8 mouse cellular contexts compared by ENCODE assay signal in genomic region chr2:31950058-31950871, GRCm38 (mm10). TPM values are rescaled to one million over a fixed set of nuclear protein-coding genes. Genes with fewer than 3 reads are reported as not detected.
A peak's percentile ranks its signal among the peaks of the same experiment; 100 is the strongest.
DNase-seq lines count a peak whose midpoint lies in the region; ATAC-seq and TF ChIP-seq lines count a peak whose summit lies in the region.

Gene Aif1l (plus strand): TSS chr2:31950139.

- peak within 1 kb of the TSS; percentile 66 for H3K4me3 ChIP-seq in layer of hippocampus, adult 2 months
- H3K4me3 ChIP-seq in intestine, postnatal 0 days (ENCODE audit: low read depth, low read length) = peak within 1 kb of the TSS; percentile 56
- H3K4me3 ChIP-seq in liver, postnatal 0 days (ENCODE audit: low read depth, low read length) = peak within 1 kb of the TSS; percentile 44
- H3K4me3 ChIP-seq in neural tube, embryonic 11.5 days (ENCODE audit: low read depth, low read length) = peak within 1 kb of the TSS; percentile 64

- no peak for TF ChIP-seq EP300 in liver, postnatal 0 days (IDR thresholded peaks at IDR 0.05; ENCODE audit: low read depth)

- H3K9ac ChIP-seq in intestine, postnatal 0 days (ENCODE audit: low read depth, low read length) = peak within 1 kb of the TSS; percentile 46
- no peak within 1 kb of the TSS; the same call in 1 of the 2 replicates for H3K9ac ChIP-seq in liver, postnatal 0 days (replicated peaks)
- H3K9ac ChIP-seq in neural tube, embryonic 11.5 days (ENCODE audit: low read length) = peak within 1 kb of the TSS; percentile 72

- ATAC-seq in common myeloid progenitor, adult 5-6 weeks (replicated peaks; ENCODE audit: low read depth, poor library complexity, severe bottlenecking) = peak; percentile 80
- peak; percentile 76 for ATAC-seq in granulocyte monocyte progenitor cell, adult 5-6 weeks (replicated peaks; ENCODE audit: poor library complexity, severe bottlenecking)
- ATAC-seq in intestine, postnatal 0 days = peak; percentile 39; the same call in 1 of the 2 replicates
- peak; percentile 29; the same call in 1 of the 2 replicates for ATAC-seq in liver, postnatal 0 days
- ATAC-seq in neural tube, embryonic 11.5 days (ENCODE audit: insufficient read depth, low FRiP score, low TSS enrichment) = peak; percentile 63

- H3K27me3 ChIP-seq in intestine, postnatal 0 days (replicated peaks; ENCODE audit: control insufficient read depth, insufficient read depth, low read length) = peaks cover 15% of the 10 kb centered on the region; the same call in 1 of the 2 replicates
- peaks cover 34% of the 10 kb centered on the region for H3K27me3 ChIP-seq in liver, postnatal 0 days (ENCODE audit: insufficient read depth, low read length)
- 0 out of 2 replicates have a peak, but pooled peaks cover 3% of the 10 kb centered on the region for H3K27me3 ChIP-seq in neural tube, embryonic 11.5 days (ENCODE audit: control insufficient read depth, insufficient read depth, low read length)

- under 1% methylated on average over 65 of the region's 66 CpGs for WGBS in intestine, postnatal 0 days
- under 1% methylated on average over 57 of the region's 66 CpGs for WGBS in liver, postnatal 0 days (ENCODE audit: insufficient replicate concordance)
- WGBS in neural tube, embryonic 11.5 days = under 1% methylated on average over 58 of the region's 66 CpGs

- H3K9me3 ChIP-seq in intestine, postnatal 0 days (ENCODE audit: control insufficient read depth) = no peaks in the 10 kb centered on the region
- no peaks in the 10 kb centered on the region for H3K9me3 ChIP-seq in liver, postnatal 0 days (ENCODE audit: low read length)
- H3K9me3 ChIP-seq in neural tube, embryonic 11.5 days (ENCODE audit: control insufficient read depth, low read length) = no peaks in the 10 kb centered on the region

- H3K4me2 ChIP-seq in intestine, postnatal 0 days (replicated peaks; ENCODE audit: low read depth) = peak within 1 kb of the TSS; percentile 99
- H3K4me2 ChIP-seq in liver, postnatal 0 days (ENCODE audit: low read depth, low read length) = peak within 1 kb of the TSS; percentile 77
- peak within 1 kb of the TSS; percentile 96 for H3K4me2 ChIP-seq in neural tube, embryonic 11.5 days (ENCODE audit: low read depth)

- peak; percentile 75 for TF ChIP-seq CTCF in layer of hippocampus, adult 2 months (conservative IDR thresholded peaks at IDR 0.05)
- TF ChIP-seq CTCF in intestine, postnatal 0 days (IDR thresholded peaks at IDR 0.05; ENCODE audit: low read depth) = peak; percentile 65
- peak; percentile 46 for TF ChIP-seq CTCF in liver, postnatal 0 days (IDR thresholded peaks at IDR 0.05; ENCODE audit: low read depth)

- peak within 1 kb of the TSS; percentile 11; the same call in 1 of the 2 replicates for H3K27ac ChIP-seq in layer of hippocampus, adult 2 months
- no peak within 1 kb of the TSS for H3K27ac ChIP-seq in intestine, postnatal 0 days (ENCODE audit: low read depth, low read length)
- no peak within 1 kb of the TSS for H3K27ac ChIP-seq in liver, postnatal 0 days (ENCODE audit: low read depth)
- H3K27ac ChIP-seq in neural tube, embryonic 11.5 days (ENCODE audit: low read depth, low read length) = no peak within 1 kb of the TSS

- no peaks in the 10 kb centered on the region for H3K4me1 ChIP-seq in intestine, postnatal 0 days (replicated peaks; ENCODE audit: control insufficient read depth, insufficient read depth, low read length)
- peaks cover 8% of the 10 kb centered on the region; the same call in 1 of the 2 replicates for H3K4me1 ChIP-seq in liver, postnatal 0 days (ENCODE audit: insufficient read depth)
- peaks cover 5% of the 10 kb centered on the region; the same call in 1 of the 2 replicates for H3K4me1 ChIP-seq in neural tube, embryonic 11.5 days (ENCODE audit: control insufficient read depth, insufficient read depth, low read length)

- H3K36me3 ChIP-seq in intestine, postnatal 0 days (ENCODE audit: control insufficient read depth, insufficient read depth) = no peaks in the 10 kb centered on the region
- H3K36me3 ChIP-seq in liver, postnatal 0 days (replicated peaks; ENCODE audit: insufficient read depth, low read length) = no peaks in the 10 kb centered on the region
- no peaks in the 10 kb centered on the region for H3K36me3 ChIP-seq in neural tube, embryonic 11.5 days (ENCODE audit: control insufficient read depth, insufficient read depth, low read length)

- DNase-seq in layer of hippocampus, adult 2 months (ENCODE audit: low spot score in 2 of 2) = peak in 1 of 2 experiments; percentile 27
- DNase-seq in layer of hippocampus, adult 8-10 months (ENCODE audit: low spot score in 2 of 2) = no peak
- DNase-seq in liver, postnatal 0 days = peak; percentile 62
- DNase-seq in neural tube, embryonic 11.5 days (ENCODE audit: low spot score) = peak; percentile 87
- DNase-seq in thymus, postnatal 25 days = peak; percentile 44

RNA-seq across cellular contexts. Expression of gene Aif1l, which starts in this region (rescaled TPM):
- total RNA-seq in layer of hippocampus, adult 2 months (2021) = 1 to 10 TPM; 6.0 to 7.4 TPM
- 1 to 10 TPM; 6.8 to 8.3 (median 7.7) TPM for total RNA-seq in layer of hippocampus, adult 8-10 months (2022)
- total RNA-seq in common myeloid progenitor, adult 5-6 weeks (2017) = 0.29 and 0.91 TPM in 2 replicates
- total RNA-seq in granulocyte monocyte progenitor cell, adult 5-6 weeks (2014; fragmentation: Nextera tagmentation) = not detected in 2 replicates
- 0.30 TPM in 1 of 2 replicates, not detected in the other for total RNA-seq in granulocyte monocyte progenitor cell, adult 5-6 weeks (2017)
- 8.1 and 8.2 TPM in 2 replicates for polyA plus RNA-seq in intestine, postnatal 0 days (2015; fragmentation: Nextera tagmentation; extraction: Ambion mirVana)
- polyA plus RNA-seq in liver, postnatal 0 days (2015; fragmentation: Nextera tagmentation; extraction: Ambion mirVana) = 0.39 and 0.94 TPM in 2 replicates
- polyA plus RNA-seq in neural tube, embryonic 11.5 days (2014; fragmentation: Nextera tagmentation; extraction: Ambion mirVana) = 53.5 and 60.3 TPM in 2 replicates

Comparison
In these comparisons a context has a peak if more than half of its experiments do, and no peak if none do; other contexts are left out.
1. Peak in ATAC-seq in common myeloid progenitor, adult 5-6 weeks; RNA of the gene not detected or under 1 TPM.
2. Peak in ATAC-seq in granulocyte monocyte progenitor cell, adult 5-6 weeks; RNA of the gene not detected or under 1 TPM.
3. Peak in DNase-seq, ATAC-seq, H3K4me3 ChIP-seq and H3K4me2 ChIP-seq in liver, postnatal 0 days; RNA of the gene not detected or under 1 TPM.
4. DNase-seq: peak in neural tube, embryonic 11.5 days (single experiment) and thymus, postnatal 25 days (single experiment); none in layer of hippocampus, adult 8-10 months (0 of 2).
5. ATAC-seq: peak in every context shown above with its lines; median percentile 80 in common myeloid progenitor, adult 5-6 weeks; 76 in granulocyte monocyte progenitor cell, adult 5-6 weeks; 63 in neural tube, embryonic 11.5 days; 39 in intestine, postnatal 0 days; 29 in liver, postnatal 0 days.
6. Peak in every context shown above with its lines, with median percentiles within 50 percentile points of each other: H3K4me3 ChIP-seq, CTCF ChIP-seq and H3K4me2 ChIP-seq.